Mouse (Mus musculus) heart, embryonic 14.5 days (tissue): ENCODE results near the gene Dnajc15. TPM values are rescaled to one million over a fixed set of nuclear protein-coding genes. Genes with fewer than 3 reads are reported as not detected.

Experiments used
- ATAC-seq: fragments of 200-750 bp; cut with Nextera tagmentation; 2 replicates; pipeline ENCODE4 v1.8.0; 2017; ENCODE audit warnings: low read depth, moderate TSS enrichment; ENCODE audit not compliant: insufficient number of reproducible peaks, insufficient read depth, low FRiP score
- H3K27ac ChIP-seq, 2 experiments: fragments of 200-500 bp in 1 of 2; fragments of 300-500 bp in 1 of 2; sonication (generic) in 1 of 2; replicated peaks in 1 of 2; 2 replicates each; pipeline ENCODE4 v1.5.1; 2012 to 2014; ENCODE audit warnings: low read depth in 2 of 2, low read length in 2 of 2, control low read depth in 1 of 2, mild to moderate bottlenecking in 1 of 2, mixed read lengths in 1 of 2; ENCODE audit not compliant: control insufficient read depth in 1 of 2, insufficient read depth in 1 of 2
- H3K27me3 ChIP-seq: fragments of 300-500 bp; sonication (generic); 2 replicates; pipeline ENCODE4 v1.6.1; 2014; ENCODE audit warnings: mild to moderate bottlenecking, low read length, control low read depth; ENCODE audit not compliant: control insufficient read depth, insufficient read depth
- H3K36me3 ChIP-seq: fragments of 300-500 bp; sonication (generic); 2 replicates; pipeline ENCODE4 v1.6.1; 2014; ENCODE audit warnings: mild to moderate bottlenecking, control low read depth, low read length, mixed read lengths; ENCODE audit not compliant: control insufficient read depth, insufficient read depth
- H3K4me1 ChIP-seq, 2 experiments: fragments of 200-500 bp in 1 of 2; fragments of 300-500 bp in 1 of 2; sonication (generic) in 1 of 2; 2 replicates each; pipeline ENCODE4 v1.6.1; 2012 to 2014; ENCODE audit warnings: low read length in 2 of 2, control low read depth in 1 of 2, mixed read lengths in 1 of 2; ENCODE audit not compliant: control insufficient read depth in 2 of 2, insufficient read depth in 2 of 2
- H3K4me2 ChIP-seq: fragments of 300-500 bp; sonication (generic); 2 replicates; pipeline ENCODE4 v1.6.1; 2014; ENCODE audit warnings: mild to moderate bottlenecking, low read length
- H3K4me3 ChIP-seq, 2 experiments: fragments of 200-500 bp in 1 of 2; fragments of 300-500 bp in 1 of 2; sonication (generic) in 1 of 2; 2 replicates each; pipeline ENCODE4 v1.5.1; 2012 to 2014; ENCODE audit warnings: low read length in 2 of 2, mild to moderate bottlenecking in 2 of 2, control low read depth in 1 of 2, low read depth in 1 of 2, moderate library complexity in 1 of 2; ENCODE audit not compliant: control insufficient read depth in 1 of 2, insufficient read depth in 1 of 2
- H3K9ac ChIP-seq: fragments of 300-500 bp; sonication (generic); 2 replicates; pipeline ENCODE4 v1.6.1; 2014; ENCODE audit warnings: mild to moderate bottlenecking, low read length
- H3K9me3 ChIP-seq: fragments of 300-500 bp; sonication (generic); 2 replicates; pipeline ENCODE4 v1.6.1; 2016; ENCODE audit warnings: low read length, control low read depth; ENCODE audit not compliant: control insufficient read depth
- WGBS: fragments of 180-500 bp; shearing (Covaris S2); extraction: QIAGEN DNeasy Blood & Tissue Kit; methylation state at CpG from one replicate; pipeline ENCODE4 v1.1.7; 2014; 5-methylcytosine and 5-hydroxymethylcytosine counted together
- polyA plus RNA-seq: library from polyadenylated mRNA; unstranded; fragments of >200 nt; fragmentation: Nextera tagmentation; extraction: Ambion mirVana; gene quantifications from 2 replicates; pipeline ENCODE4 v1.2.1, GENCODE M21; 2014

The Dnajc15 gene
- polyA plus RNA-seq, 1 experiment from 2014 or later: 179 TPM

DNA sequence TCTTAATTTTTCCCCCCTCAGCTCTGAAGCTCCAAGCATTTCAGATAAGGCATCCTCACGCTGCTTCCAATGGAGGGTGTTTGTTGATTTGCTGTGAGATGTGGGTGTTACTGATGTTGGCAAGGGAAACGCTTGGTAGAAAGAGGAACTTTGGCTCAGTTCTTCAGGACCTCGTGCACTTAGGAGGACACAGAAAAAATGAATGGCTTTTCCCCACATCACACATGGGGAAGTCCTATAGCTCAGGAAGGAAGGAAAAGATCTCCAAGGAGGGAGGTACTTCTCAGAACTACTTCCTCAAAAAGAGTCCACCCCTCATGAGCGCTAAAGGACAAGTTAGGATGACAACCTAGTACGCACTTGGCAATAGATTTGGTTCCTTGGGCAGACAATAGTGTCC is 79.7 kb downstream of the Dnajc15 start:
- H3K27ac ChIP-seq: no peak overlapping the region
- H3K4me2 ChIP-seq: no peak overlapping the region
- no peak overlapping the region for H3K4me3 ChIP-seq
- H3K4me1 ChIP-seq: no peaks in the 10 kb centered on the region
- H3K9ac ChIP-seq: no peak overlapping the region
- no peaks in the 10 kb centered on the region for H3K9me3 ChIP-seq
- H3K27me3 ChIP-seq: no peaks in the 10 kb centered on the region
- no peak for ATAC-seq
- 73% methylated on average over 5 of the region's 5 CpGs for WGBS
- no peaks in the 10 kb centered on the region for H3K36me3 ChIP-seq

DNA sequence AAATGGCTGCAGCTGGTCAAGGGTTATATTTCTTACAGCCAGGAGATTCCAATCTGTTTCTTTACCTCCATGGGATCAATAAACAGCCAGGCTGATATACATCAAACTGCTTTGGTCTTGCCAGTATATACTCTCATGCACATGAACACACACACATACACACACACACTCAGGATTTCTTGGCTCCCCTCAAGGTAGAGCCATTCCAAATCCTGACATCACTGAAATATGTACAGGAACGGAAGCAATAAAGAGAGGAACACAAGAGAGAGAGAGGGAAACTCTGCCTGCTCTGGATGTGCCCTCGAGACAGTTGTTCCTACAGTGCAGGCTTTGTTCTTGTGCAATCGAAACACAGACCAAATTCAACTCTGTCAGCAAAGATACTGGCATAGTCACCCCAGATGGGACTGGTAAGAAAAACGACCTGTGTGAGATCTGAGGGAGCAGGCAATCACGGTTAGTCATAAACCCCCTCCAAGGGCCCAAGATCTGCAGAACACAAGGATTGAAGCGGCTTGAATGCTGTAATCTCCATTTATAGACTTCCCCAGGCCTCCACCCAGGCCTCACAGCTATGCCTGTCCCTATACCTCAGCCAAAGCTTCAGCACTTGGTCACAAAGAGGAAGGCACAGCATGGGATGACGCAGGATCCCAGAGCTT is 80.5 kb downstream of the Dnajc15 start:
- WGBS: 62% methylated on average over 7 of the region's 7 CpGs
- Histone ChIP-seq H3K4me1 (no peaks in the 10 kb centered on the region), H3K4me2 (no peak overlapping the region), H3K36me3 (no peaks in the 10 kb centered on the region), H3K4me3 (no peak overlapping the region), H3K9ac (no peak overlapping the region), H3K27me3 (no peaks in the 10 kb centered on the region), H3K9me3 (no peaks in the 10 kb centered on the region), H3K27ac (no peak overlapping the region)
- no peak for ATAC-seq

DNA sequence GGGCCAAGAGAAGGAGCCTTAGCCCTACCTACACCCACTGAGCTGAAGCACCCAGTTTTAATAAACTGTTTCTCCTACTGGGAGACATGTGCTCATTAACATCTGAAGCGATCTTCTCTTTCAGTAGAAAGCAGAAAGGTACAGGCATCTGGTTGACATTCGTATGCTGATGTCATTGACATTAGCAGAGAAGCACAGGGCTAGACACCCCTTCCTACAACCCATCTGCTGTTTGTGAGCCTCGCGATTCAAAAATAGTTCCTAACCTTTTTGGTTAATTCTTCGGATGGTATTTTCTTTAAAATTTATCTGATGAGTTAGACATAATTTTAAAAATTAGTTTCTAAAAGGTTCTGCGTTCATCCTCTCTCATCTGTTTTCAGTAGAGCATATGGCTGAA is 81.9 kb downstream of the Dnajc15 start:
- H3K9ac ChIP-seq: no peak overlapping the region
- no peaks in the 10 kb centered on the region for H3K27me3 ChIP-seq
- no peaks in the 10 kb centered on the region for H3K9me3 ChIP-seq
- no peak for ATAC-seq
- H3K27ac ChIP-seq: no peak overlapping the region
- H3K4me3 ChIP-seq: no peak overlapping the region
- H3K4me1 ChIP-seq: no peaks in the 10 kb centered on the region
- no peaks in the 10 kb centered on the region for H3K36me3 ChIP-seq
- H3K4me2 ChIP-seq: no peak overlapping the region
- WGBS: 92% methylated on average over 6 of the region's 6 CpGs

DNA sequence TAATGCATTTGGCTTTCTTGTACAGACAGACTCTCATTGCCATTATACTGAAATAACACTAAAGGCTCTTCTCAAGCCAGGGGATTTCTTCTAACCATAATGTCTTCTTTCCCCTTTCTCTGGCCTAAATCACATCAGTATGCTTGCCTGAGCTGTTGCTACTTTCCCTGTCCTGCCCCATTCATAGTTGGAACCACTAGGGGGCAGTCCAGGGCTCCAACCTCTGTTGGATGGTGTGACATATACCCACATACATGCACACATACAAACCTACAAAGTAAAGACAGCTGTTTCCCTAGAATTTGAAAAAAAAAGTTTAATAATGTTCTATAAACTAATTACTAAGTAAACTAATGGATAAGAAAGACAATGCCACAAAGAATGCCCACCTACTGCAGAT is 91.7 kb downstream of the Dnajc15 start:
- H3K4me3 ChIP-seq: no peak overlapping the region
- no peaks in the 10 kb centered on the region for H3K36me3 ChIP-seq
- H3K9me3 ChIP-seq: no peaks in the 10 kb centered on the region
- H3K4me2 ChIP-seq: no peak overlapping the region
- no peak overlapping the region for H3K9ac ChIP-seq
- H3K4me1 ChIP-seq: no peaks in the 10 kb centered on the region; a peak in 1 of 4 replicates
- no peak for ATAC-seq
- H3K27me3 ChIP-seq: no peaks in the 10 kb centered on the region
- no peak overlapping the region for H3K27ac ChIP-seq

DNA sequence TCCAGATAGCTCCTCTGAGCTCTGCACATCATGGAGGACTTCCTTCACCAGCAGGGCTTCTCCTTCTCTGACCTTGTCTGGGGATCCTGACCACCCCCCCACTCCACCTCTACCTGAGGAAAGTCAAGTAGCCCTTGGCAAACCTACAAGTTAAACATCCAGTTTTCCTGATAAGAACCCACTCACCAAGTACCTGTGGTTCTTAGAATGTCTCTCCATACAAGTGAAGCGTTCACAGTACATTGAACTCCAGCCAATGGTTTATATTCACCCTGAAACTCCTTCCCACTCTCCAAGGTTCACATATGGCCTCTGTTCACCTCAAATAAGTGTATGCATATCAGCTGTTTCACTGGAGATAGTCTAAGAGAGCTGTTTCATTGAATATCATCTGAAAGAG is 97.6 kb downstream of the Dnajc15 start:
- H3K36me3 ChIP-seq: no peaks in the 10 kb centered on the region
- no peak overlapping the region for H3K9ac ChIP-seq
- no peak overlapping the region for H3K27ac ChIP-seq
- H3K4me2 ChIP-seq: no peak overlapping the region
- H3K27me3 ChIP-seq: no peaks in the 10 kb centered on the region
- H3K4me1 ChIP-seq: no peaks in the 10 kb centered on the region
- WGBS: 59% methylated on average over 1 of the region's 1 CpGs
- no peak overlapping the region for H3K4me3 ChIP-seq
- no peaks in the 10 kb centered on the region for H3K9me3 ChIP-seq
- ATAC-seq: no peak

DNA sequence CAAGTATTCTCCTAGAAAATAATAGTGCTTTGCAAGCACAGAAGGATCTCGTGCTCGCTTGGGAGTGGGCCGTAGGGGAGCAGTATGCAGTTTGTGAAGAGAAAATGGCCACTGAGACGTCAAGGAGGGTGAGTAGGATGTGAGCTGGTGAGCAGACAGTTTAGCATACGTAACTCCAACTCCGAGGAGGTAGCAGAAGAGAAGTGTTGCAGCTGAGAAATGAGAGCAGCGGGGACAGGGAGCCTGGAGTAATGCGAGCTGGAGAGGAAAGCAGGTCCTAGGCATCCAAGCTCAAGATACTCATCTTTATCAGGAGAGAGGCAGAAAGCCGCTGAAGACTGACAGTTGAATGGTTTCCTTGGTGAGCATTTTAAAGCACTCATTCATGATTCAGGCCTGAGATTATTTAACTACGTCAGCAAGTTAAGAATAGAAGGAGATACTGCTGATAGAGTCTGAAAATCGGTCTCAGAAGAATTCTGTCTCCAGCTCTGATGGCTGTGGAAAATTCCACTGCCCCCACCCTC is 98.9 kb downstream of the Dnajc15 start:
- Histone ChIP-seq H3K4me3 (no peak overlapping the region), H3K4me2 (no peak overlapping the region), H3K27ac (no peak overlapping the region), H3K36me3 (no peaks in the 10 kb centered on the region), H3K9ac (no peak overlapping the region), H3K27me3 (no peaks in the 10 kb centered on the region), H3K4me1 (no peaks in the 10 kb centered on the region), H3K9me3 (no peaks in the 10 kb centered on the region)
- no peak for ATAC-seq
- 63% methylated on average over 11 of the region's 11 CpGs for WGBS

DNA sequence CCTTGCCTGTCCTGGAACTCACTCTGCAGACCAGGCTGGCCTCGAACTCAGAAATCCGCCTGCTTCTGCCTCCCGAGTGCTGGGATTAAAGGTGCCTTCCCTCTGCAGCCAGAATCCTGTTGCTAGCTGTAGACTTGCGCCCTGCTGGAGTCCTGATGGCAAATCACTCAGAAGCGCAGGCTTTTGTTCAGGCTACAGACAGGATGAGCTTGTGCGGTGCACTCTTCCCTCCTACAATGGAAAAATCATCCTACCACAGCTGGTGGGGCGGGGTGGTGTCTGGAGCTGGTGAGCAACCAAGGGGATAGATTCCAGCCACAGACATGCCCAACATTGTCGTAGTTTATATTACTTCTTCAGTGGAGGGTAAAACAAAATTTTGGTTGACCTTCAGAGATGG is 101.6 kb downstream of the Dnajc15 start:
- Histone ChIP-seq H3K9me3 (no peaks in the 10 kb centered on the region), H3K9ac (no peak overlapping the region), H3K27me3 (no peaks in the 10 kb centered on the region), H3K4me1 (no peaks in the 10 kb centered on the region), H3K4me3 (no peak overlapping the region), H3K27ac (no peak overlapping the region), H3K4me2 (no peak overlapping the region), H3K36me3 (no peaks in the 10 kb centered on the region)
- 79% methylated on average over 8 of the region's 8 CpGs for WGBS
- no peak for ATAC-seq

DNA sequence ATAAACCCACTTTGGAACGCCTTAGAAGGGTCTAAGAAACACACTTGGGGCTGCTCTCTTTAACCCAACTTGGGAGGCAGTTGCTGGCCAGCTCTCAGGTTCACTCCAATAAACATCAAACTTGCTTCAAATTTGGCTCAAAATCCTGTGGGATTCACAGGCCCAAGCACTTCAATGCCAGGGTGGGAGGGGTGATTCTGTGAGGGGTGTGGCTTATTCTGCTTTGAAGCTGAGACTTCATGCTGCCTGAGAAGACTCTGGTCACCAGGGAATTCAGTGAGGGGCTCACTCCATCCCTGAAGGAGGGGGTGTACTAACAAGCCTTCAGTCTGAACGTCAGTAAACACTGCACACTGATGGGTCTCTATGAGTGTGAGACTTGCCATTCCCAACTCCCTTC is 103.3 kb downstream of the Dnajc15 start:
- no peaks in the 10 kb centered on the region for H3K27me3 ChIP-seq
- H3K4me2 ChIP-seq: no peak overlapping the region
- no peaks in the 10 kb centered on the region for H3K4me1 ChIP-seq
- no peak overlapping the region for H3K4me3 ChIP-seq
- no peak overlapping the region for H3K9ac ChIP-seq
- H3K9me3 ChIP-seq: no peaks in the 10 kb centered on the region
- H3K27ac ChIP-seq: no peak overlapping the region
- H3K36me3 ChIP-seq: no peaks in the 10 kb centered on the region
- ATAC-seq: no peak
- WGBS: 67% methylated on average over 2 of the region's 2 CpGs
